Mouse (Mus musculus): ENCODE data around the gene P2rx5.

P2rx5 gene

DNA sequence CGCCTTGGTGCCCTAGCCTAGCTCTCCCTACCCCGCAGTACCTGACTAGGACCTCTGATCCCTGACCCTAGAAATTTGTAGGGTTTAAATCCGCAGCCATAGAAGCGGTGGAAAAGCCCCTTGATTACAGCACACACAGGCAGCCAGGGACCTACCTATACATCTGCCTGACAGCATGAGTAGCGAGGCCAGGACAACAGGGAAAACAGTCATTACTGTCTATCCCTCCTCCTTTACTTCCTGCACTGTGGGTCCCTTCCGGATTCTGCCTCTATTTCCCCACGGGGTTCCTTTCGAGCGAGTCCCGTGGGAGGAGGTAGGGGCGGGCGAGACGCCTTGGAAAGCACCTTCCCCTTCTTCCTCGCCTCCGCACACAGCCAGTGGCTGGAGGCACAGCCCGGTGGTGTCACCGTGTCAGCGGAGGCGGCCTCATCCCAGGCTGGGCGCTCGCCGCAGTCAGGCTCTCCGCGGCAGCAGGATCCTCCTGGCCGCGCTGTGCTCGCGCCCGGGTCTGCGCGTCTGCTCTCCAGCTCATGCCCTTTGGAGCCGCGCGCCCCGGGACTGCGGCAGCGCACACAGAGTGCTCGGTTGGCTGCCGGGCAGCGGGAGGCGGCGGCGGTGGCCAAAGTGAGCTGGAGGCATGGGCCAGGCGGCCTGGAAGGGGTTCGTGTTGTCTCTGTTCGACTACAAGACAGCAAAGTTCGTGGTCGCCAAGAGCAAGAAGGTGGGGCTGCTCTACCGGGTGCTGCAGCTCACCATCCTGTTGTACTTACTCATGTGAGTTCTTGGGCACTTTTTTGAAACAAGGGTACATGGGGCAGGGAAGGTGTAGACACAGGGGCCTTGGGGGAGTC, at the start of gene P2rx5:
TSS of gene P2rx5 (plus strand) at position 465 of the 854 bp plus-strand sequence.
- no peak for DNase-seq

DNA sequence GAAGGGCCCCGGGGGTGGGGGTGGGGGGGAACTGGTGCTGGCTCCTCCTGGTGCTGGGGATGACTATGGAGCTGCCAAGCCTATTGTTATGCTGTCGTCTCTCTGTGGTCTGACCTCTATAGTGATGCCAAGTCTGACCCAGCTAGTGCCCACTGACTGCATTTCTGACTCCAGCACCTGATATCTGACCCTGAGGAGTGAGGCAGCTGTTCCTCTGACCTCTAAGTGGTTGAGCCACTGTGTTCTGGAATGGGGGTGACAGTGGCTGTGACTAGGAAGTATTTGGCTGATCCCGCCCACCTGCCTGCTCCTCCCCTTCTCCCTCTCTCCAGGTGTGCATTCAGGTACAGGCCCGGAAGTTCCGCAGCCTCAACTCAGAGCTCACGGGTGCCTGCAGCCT, 48.8 kb upstream of the P2rx5 start:
- no peak for DNase-seq

DNA sequence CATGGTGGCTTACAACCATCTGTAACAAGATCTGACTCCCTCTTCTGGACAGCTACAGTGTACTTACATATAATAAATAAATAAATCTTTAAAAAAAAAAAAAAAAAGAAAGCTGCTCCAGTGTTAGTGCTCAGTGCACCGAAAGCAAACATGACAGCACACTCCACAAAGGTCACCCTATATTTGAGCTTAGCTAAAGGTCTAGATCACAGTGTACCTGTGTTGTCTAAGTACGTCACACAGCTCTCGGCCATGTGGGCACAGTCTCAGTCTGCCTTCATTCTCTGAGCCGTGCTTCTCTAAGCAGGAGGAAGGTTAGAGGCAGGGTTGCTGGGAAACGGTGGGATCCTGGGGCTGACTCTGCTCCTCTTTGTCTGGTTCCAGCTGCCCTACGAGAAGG, 33.7 kb upstream of the P2rx5 start:
- DNase-seq, result no peak

DNA sequence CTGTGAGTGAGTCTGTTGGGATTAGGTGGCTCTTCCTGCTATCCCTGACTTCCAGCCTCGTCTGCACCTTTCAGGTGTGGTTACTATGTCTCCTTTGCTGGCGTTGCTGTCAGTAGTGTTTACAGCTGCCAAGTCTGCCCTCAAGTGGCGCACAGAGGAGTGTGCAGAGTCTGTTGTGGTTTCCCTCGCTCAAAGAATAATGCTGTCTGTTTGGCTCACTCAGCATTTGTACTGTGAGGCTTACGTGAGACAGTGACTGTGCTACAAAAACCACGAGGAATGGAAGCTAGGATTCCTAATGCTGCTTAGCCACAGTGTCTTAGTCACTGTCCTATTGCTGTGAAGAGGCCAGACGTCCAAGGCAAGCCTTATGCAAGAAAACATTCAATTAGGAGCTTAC, 29.2 kb upstream of the P2rx5 start:
- no peak for DNase-seq

DNA sequence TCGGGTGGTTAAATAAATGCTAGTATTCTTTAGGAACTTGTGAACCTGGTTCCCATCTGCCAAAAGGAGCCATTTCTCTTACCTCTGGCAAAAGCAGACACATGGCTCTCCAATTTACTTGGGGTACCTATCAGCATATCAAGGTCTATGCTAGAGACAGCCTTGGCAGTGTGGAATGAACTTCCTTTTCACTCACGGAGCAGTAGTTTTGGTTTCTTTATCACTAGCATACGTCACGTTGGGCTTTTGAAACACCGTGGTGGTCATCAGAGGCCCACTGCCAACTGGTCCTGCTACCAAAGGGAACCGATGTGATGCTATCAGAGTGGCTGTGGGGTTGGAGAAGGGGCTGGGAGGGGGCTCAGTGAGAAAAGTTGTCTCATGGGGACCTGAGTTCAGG, 27.2 kb upstream of the P2rx5 start:
- DNase-seq, result no peak

DNA sequence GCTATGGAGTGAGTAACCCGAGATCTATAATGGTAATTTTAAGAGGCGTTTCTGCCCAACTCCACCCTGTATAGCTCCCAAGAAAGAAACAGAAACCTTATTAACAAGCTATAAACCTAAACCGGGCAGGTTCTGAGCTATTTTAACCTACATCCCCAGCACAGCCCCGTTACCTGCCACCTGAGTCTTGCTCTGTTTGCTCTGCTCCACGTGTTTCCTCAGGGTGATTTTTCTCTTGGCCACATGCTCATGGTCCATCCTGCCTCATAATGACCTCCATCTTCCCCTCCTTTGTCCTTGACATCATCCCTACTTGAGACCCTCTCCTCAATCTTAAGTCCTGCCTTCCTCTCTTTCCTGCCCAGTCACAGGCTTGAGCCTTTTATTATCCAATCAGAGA, 26.0 kb upstream of the P2rx5 start:
- no peak for DNase-seq

DNA sequence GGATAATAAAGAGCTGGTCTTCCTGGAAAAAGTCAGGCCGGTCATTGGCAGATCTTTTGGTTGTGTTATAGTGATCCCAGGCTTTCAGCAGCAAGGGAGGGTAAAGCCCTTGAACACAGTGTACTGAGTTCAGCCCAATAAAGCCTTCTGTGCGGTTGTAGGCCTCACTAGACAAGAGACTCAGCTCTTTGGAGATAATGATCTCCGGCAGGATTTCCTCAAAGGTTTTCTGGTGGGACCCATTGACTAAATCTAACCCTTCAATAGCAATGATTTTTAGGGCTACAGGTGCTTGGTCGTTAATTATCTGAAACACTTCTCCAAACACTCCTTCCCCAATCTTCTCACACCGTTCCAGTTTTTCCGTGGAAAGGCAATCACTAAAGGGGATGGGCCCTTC, 23.6 kb upstream of the P2rx5 start:
- DNase-seq, result no peak

DNA sequence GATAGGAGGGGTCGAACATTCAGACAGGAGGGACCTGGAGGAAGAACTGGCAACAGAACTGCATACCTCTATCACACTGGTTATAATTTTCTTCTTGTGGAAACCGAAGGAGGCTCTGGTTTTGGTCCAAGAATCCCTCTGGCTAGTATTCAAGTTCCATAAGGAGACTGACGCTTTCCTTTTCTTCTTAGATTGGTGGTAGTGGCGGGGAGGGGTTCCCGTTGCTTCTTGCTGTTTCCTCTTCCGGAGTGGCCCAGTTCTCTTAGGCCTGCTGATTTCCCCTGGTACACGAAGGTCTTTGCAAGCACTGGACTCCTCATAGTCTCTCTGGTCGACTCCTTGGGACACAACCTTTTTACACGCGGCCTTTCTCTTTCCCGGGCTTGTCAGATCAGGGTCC, 23.1 kb upstream of the P2rx5 start:
- no peak for DNase-seq

DNA sequence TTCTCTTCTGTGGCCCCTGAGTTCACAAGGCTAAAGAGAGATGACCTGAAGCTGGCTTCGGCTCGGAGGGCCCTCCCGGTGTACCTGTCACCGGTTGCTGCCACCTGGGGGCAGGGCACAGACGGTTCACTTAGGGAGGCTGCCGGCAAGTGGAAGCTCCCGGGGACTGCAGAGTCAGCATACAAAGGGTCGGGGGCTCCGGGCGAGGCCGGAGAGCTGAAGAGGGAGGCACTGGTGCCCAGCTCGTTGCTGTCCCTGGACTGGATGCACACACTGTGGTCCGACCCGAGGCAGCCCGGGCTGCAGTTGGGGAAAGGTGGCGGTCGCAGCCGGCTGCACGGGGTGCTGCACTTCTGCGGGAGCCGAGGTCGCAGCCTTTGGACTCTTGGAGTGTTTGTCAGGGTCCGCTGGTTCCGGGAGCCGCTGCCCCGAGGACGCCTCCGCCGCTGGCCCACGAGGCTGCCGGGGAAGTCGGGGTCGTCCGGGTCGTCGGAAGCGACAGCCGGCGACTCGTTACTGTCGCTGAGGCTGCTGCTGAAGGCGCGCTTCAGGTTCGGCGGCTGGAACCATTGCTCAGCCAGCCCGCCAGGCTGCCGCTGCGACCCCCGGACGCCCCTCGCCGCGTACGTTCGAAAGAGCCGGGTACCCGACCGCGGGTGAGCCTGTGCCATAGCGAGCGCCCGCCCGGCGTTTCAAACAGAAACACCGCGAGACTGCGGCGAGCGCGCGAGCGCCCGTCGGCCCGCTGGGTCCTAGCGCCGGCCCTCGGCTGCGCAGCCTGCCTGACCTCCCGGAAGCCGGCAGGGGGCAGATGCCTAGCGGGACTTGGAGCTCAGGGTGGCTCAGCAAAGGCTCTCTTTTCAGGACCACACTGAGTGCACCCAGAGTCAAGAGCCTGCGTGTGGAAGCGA, 22.4 kb upstream of the P2rx5 start, which contains the start of gene Haspin:
TSS of gene Haspin (minus strand) at position 704 of the 911 bp plus-strand sequence.
- peak; percentile 83 for DNase-seq

DNA sequence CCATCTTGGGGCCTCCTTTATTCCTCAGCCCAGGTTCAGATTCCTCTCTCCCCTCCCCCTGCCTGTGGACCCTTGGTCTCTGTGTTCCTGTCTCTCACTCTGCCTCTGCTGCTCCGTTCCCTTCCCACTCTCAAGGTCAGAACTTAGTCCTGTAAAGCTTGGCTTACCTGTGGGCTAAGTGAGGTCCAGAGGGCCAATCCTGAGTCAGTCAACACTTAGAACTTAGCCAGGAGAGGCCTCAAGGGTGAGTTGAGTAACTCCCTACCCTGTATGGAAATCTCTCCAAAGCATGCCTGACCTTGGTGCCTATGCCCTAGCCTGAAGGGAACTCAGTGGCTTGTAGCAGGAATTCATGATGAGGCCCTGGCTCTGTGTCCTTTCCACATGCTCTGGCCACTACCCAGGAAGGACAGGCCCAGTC, 15.9 kb upstream of the P2rx5 start:
- DNase-seq, result no peak

DNA sequence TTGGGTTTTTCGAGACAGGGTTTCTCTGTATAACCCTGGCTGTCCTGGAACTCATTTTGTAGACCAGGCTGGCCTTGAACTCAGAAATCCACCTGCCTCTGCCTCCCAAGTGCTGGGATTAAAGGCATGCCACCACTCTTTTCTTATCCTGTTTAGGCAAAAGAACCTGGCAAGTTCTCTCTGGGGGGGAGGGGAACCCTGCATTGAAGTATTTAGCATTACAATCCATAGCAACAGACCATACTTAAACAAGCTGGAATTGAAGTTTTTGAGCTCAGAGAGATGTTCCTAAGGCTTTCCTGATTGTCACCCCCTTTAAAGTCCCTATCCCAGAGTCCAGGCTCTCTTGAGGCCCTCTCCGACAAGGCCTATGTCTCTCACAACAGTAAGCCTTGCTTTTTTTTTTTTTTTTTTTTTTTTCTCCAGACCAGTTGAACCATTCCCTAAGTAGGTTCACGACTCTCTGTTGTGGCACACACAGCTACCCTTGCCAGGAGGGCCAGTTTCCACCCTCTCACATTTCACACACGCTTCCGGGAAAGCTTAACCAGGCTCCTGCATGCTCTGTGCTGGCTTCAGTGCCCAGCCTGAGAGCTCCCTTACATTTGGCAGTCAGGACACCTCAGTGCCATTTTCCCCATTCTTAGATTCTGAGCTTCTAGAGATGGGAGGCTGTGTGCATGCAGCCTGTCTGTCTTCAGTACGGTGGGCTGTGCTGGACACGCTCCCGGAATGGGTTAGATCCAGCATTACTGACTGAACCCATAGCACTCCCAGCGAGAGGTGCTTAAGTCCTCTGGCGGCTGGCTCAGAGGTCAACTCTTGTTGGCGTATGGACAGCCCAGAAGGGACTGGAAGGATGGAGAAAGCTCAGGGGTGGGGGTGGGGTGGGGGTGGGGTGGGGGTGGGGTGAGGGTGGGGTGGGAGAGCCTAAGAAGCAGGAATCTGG, 13.9 kb upstream of the P2rx5 start:
- no peak for DNase-seq

DNA sequence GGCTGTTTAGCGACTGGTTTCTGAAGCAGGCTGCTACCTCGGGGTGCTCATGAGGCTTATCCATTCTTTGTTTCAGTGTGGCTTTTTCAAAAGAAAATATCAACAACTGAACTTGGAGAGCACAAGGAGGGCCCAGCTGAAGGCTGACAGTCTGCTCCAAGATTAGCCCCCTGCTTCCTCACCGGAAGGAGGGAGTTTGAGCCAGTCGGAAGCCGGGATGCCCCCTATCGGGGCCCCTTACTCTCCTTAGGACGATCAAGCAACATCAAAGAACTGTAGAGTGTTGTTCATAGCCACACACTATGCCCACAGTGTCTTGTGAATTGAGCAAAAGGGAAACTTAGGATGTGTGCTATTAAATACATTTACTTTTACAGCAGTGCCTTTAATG, 13.3 kb upstream of the P2rx5 start:
- no peak for DNase-seq

DNA sequence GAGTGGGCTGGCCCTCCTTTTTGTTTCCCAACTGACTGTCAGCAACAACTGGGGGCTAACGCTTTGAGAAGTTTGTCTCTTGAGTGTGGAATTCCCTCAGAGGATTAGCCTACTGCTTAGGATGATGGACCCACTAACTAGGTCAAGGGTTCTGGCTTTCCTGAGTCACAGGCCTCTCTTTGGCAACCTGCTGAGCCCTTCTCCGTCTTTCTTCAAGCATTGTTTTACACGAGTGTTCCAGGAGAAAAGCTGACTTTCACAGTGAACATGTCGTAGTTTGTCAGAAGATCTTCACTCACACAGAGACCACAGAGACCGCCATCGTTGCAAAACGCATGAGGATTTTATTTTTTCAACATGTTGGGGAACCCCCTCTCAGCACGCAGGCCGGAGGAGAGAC, 12.0 kb upstream of the P2rx5 start:
- DNase-seq, result no peak

DNA sequence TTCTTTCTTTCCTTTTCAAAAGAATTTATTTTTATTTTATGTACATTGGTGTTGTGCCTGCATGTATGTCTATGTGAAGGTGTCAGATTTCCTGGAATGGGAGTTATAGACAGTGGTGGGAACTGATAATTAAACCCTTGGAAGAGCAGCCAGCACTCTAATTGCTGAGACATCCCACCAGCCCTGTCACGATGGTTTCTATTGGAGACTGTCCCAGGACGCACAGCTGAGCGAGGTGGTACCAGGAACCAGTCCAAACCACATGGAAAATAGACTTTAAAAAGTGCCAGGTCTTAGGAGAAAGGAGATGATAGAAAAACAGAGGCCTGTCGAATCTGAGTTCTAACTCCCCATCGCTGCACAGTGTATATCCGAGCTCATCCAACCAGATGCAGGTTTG, 5.2 kb upstream of the P2rx5 start:
- peak; percentile 49 for DNase-seq

DNA sequence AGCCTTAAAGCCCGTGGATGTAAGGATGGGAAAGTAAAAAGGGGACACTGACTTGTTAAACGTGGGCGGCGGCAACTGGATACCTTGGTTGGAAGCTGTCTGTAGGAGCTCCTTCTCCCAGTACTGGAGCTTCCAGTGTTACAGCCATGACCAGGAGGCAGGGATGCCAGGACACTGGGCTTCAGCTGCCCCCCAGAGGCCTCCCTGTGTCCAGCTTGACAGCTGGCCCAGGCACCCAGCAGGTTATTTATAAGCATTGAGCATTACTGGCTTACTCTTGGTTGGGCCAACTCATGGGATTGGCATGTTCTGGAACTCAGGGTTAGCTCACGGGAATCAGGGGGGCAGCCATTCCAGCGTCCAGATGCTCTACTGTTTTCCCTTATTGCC, 585 bp downstream of the P2rx5 start:
- no peak for DNase-seq

DNA sequence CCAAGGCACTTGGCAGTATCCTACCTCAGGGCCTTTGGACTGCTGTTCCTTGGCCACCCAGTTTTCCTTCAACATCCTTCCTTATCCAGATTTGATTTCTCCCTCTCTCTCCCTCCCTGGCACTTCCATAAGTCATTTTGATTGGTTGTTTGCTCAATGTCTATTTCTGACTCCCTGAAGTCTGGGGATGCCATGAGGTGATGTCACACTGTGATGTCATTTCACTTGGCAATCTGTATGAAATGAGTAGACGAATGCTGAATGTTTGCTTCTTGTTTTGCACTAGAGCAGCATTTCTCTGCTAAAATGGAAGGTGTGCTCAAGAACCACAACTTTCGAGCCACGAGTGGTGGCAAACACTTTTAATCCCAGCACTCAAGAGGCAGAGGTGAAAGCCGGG, 1.4 kb downstream of the P2rx5 start:
- no peak for DNase-seq

DNA sequence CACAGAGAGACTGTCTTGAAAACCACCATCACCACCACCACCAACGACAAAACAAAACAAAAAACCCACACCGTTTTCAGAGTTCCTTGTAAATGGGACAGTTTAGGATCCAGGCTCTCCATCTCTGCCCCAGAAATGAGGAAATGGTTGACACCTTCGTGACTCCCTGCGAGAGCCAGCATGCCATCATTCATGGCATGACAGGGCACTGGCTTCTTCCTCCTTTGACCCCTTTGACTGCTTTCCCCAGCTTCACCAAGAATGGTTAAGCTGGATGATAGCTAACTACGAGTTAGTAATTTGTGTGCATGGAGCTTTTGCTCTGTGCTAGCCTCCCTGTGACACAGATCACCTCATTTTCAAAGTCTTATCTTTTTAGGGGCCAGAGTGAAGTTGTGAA, 2.1 kb downstream of the P2rx5 start:
- no peak for DNase-seq

DNA sequence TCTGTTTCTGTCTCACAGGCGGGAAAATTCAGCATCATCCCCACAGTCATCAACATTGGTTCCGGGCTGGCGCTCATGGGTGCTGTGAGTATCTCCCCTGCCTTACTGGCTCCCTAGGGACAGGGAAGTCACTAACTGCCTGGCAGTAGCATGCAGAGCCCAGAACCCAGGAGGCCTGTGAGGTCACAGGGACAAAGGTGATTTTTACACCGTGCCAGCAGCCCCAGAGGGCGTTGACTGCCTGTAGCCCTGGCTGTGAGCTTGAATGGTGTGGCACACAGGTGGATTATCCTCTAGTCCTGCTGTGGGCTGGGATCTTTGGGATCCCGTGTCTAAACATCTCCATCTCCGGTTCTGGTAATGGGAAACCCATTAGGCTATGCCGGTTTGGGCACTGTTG, 7.8 kb downstream of the P2rx5 start:
- no peak for DNase-seq

DNA sequence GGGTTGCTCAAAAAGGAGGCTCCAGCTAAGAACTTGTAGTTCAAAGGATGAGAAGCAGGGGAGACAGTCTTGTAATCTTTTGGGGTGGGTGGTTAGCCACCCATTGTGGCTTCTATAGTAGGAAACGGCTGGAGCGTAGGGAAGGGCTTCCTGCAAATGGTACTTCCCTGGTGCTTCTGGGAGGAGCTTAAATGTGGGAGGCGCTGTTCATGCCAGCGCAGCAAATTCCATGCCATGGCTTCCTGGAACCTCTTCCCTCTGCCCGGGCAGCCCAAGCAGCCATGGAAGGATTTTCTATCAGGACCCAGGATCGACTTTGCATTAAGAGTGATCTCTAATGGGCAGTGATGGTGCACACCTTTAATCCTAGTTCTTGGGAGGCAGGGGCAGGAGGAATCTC, 8.4 kb downstream of the P2rx5 start:
- DNase-seq, result no peak

DNA sequence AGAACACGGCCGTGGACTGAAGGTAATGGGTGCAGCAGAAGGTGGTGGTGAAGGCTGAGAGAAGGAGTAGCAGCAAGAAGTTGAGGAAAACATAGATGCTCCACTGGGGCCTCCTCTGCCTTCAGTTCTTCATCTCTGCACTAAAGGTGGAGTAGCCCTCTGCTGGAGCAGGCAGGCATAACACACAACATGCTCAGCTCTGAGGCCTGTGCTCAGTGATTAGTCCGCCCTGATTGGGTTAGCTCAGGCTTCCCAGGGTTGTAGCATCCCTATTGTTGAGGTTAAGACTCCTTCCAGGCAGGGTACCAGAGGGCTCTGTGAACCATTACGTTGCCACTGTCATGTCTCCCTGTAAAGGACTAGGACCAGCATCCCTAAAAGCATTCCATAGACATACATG, 9.0 kb downstream of the P2rx5 start:
- peak; percentile 63 for DNase-seq

DNA sequence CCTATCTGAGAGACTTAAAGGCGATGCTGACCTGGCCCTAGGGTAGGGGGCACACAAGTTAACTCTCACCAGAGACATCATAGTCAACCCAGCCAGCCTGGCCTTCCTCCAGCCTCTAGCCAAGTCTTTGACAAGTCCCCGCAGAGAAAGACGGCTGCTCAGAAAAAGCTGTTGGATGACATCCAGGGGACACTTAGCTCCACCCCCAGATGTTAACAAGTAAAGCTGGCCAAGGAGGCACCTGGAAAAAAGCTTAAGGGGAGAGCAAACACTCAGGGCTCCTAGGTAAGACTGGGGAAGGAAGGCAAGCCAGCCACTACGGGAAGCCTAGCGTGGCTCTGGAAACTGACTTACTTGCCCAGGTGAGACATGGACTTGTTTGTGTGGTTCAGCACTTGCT, 12.0 kb downstream of the P2rx5 start:
- DNase-seq, result no peak

DNA sequence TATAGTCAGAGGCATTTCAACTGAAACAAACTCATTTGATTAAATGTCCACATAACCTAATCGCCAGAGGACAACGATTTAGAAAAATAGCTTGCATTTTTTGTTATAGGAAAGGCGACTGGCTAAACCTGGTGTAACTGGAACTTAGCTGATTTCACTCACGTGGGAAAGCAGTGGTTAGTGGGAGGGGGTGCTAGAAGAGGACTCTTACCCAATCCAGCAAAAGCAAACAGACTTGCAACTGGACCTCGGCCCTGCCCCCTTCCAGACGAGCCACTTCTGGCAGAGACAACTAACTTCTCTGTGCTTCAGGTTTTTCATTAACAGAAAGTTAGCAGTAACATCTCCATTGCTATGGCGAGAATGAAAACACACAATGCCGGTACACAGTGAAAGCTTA, 15.4 kb downstream of the P2rx5 start:
- DNase-seq, result no peak

DNA sequence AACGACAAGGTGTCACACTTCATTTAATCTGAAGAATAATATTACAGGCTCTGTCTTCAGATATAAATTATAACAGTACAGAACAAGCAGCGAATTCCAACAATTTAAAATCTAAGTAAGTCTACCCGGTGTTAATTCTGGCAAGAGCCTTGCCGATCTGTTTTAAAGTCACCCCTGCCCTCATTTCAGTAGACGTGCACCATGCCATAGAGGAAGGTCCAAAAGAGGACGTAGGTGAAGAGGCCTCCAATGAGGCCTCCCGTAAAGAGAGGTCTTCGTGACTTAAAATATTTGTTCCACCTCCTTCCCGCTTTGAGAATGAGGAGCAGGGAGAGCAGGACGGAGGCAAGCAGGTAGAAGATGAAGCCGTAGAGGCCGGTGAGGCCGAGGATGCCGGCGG, 16.0 kb downstream of the P2rx5 start:
- DNase-seq, result no peak
